In the genomic region with DNA sequence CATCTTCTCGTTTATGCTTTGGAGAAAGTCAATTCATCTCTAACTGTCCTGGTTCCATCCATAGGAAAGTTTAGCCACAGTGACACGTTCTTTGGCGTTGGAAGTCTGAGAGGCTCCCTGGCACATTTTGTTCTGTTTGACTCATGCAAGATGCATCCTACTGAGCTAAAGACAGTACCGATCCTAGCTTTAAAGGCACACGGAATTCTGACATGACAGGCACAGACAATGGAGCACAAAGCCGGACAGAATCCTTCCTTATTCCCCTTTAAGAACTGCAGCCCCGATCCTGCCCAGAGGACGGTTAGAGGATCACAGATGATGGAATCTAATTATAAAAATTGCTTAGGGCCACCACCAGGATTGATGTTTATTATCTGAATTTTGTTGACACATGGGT, we compare ENCODE assay signal across 15 mouse cellular contexts.
DNase-seq lines count a peak whose midpoint lies in the region; ATAC-seq lines count a peak whose summit lies in the region.
"Had no signal": no experiment of that assay in that cellular context is flagged by ENCODE, and none has a peak within 500 bp of the region (broad histone marks: within the 10 kb centered on the region; RNA-seq: fewer than 3 reads in every experiment).

No protein-coding gene starts in this region.

- intact Hi-C loops in left cerebral cortex, postnatal 4 days (cut with DNase I): no loop called here
- intact Hi-C loops in left cerebral cortex, postnatal 10 days (cut with DNase I): no loop called here

- peaks cover 6% of the 10 kb centered on the region for H3K4me1 ChIP-seq in hindbrain, embryonic 10.5 days (replicated peaks)
- peaks cover 3% of the 10 kb centered on the region; the same call in 1 of the 2 replicates for H3K4me1 ChIP-seq in midbrain, embryonic 11.5 days (ENCODE audit: control insufficient read depth, insufficient read depth, low read length)
- H3K4me1 ChIP-seq: forebrain, embryonic 15.5 days; limb, embryonic 15.5 days had no signal

- H3K9me3 ChIP-seq in hindbrain, embryonic 10.5 days: no peaks in the 10 kb centered on the region
- H3K9me3 ChIP-seq in midbrain, embryonic 11.5 days (ENCODE audit: control insufficient read depth, low read length): no peaks in the 10 kb centered on the region
- H3K9me3 ChIP-seq: forebrain, embryonic 15.5 days; limb, embryonic 15.5 days had no signal

- H3K4me2 ChIP-seq in midbrain, embryonic 11.5 days: no peak overlapping the region
- H3K4me2 ChIP-seq: forebrain, embryonic 15.5 days; limb, embryonic 15.5 days had no signal

- ATAC-seq in midbrain, embryonic 11.5 days (ENCODE audit: low FRiP score): peak; percentile 78
- ATAC-seq: forebrain, embryonic 15.5 days; liver, postnatal 0 days had no signal

- H3K27me3 ChIP-seq in hindbrain, embryonic 10.5 days (ENCODE audit: insufficient read depth, poor library complexity, severe bottlenecking): no peaks in the 10 kb centered on the region
- no peaks in the 10 kb centered on the region for H3K27me3 ChIP-seq in midbrain, embryonic 11.5 days (ENCODE audit: control insufficient read depth, insufficient read depth, low read length)
- H3K27me3 ChIP-seq: forebrain, embryonic 15.5 days; limb, embryonic 15.5 days had no signal

- H3K4me3 ChIP-seq in hindbrain, embryonic 10.5 days: no peak overlapping the region
- no peak overlapping the region for H3K4me3 ChIP-seq in midbrain, embryonic 11.5 days (ENCODE audit: low read depth, low read length)
- H3K4me3 ChIP-seq: forebrain, embryonic 15.5 days; limb, embryonic 15.5 days had no signal

- H3K36me3 ChIP-seq in hindbrain, embryonic 10.5 days: no peaks in the 10 kb centered on the region
- no peaks in the 10 kb centered on the region for H3K36me3 ChIP-seq in midbrain, embryonic 11.5 days (ENCODE audit: control insufficient read depth, insufficient read depth, low read length)
- H3K36me3 ChIP-seq: forebrain, embryonic 15.5 days; limb, embryonic 15.5 days had no signal

- peak; percentile 14 for DNase-seq in left cerebral cortex, postnatal 4 days
- DNase-seq in left cerebral cortex, postnatal 10 days (ENCODE audit: extremely low spot score in 1 of 2, low spot score in 2 of 2): no peak
- peak; percentile 23 for DNase-seq in hindbrain, embryonic 10.5 days (ENCODE audit: low spot score)
- DNase-seq in midbrain, embryonic 11.5 days (ENCODE audit: low spot score, missing footprints): no peak
- peak; percentile 36 for DNase-seq in telencephalon, adult 2 months (ENCODE audit: low read depth, low spot score)
- no peak for DNase-seq in lung, postnatal 14 days
- DNase-seq in adrenal gland, postnatal 10 days: no peak
- DNase-seq: adrenal gland, adult 2 months; heart, adult 18-20 months; layer of hippocampus, adult 9-11 months; liver, postnatal 0 days; right cerebral cortex, postnatal 14 days had no signal

- H3K27ac ChIP-seq in hindbrain, embryonic 10.5 days: peak overlapping the region; percentile 50; the same call in 1 of the 2 replicates
- H3K27ac ChIP-seq in midbrain, embryonic 11.5 days (ENCODE audit: low read depth, low read length): no peak overlapping the region
- H3K27ac ChIP-seq: forebrain, embryonic 15.5 days; limb, embryonic 15.5 days; macrophage had no signal

- H3K9ac ChIP-seq in midbrain, embryonic 11.5 days (ENCODE audit: low read length): peak overlapping the region; percentile 38; the same call in 1 of the 2 replicates
- H3K9ac ChIP-seq: forebrain, embryonic 15.5 days; limb, embryonic 15.5 days; liver, postnatal 0 days had no signal

- 33% methylated on average over 8 of the region's 8 CpGs for WGBS in hindbrain, embryonic 10.5 days
- 33% methylated on average over 8 of the region's 8 CpGs for whole genome bisulfite sequencing in midbrain, embryonic 11.5 days

Comparison
In these comparisons a context has a peak if more than half of its experiments do, and no peak if none do; other contexts are left out.
1. DNase-seq: peak in left cerebral cortex, postnatal 4 days (single experiment), hindbrain, embryonic 10.5 days (single experiment) and telencephalon, adult 2 months (single experiment); none in left cerebral cortex, postnatal 10 days (0 of 2), midbrain, embryonic 11.5 days (single experiment), lung, postnatal 14 days (single experiment) and adrenal gland, postnatal 10 days (single experiment).